In genomic region chr14:121912501-121912900, GRCm38 (mm10) we compare ENCODE assay signal across 15 mouse cellular contexts. TPM values are rescaled to one million over a fixed set of nuclear protein-coding genes. Genes with fewer than 3 reads are reported as not detected.
DNase-seq lines count a peak whose midpoint lies in the region; TF ChIP-seq lines count a peak whose summit lies in the region.
"Had no signal": no experiment of that assay in that cellular context is flagged by ENCODE, and none has a peak within 500 bp of the region (broad histone marks: within the 10 kb centered on the region; RNA-seq: fewer than 3 reads in every experiment).

No protein-coding gene starts in this region.

- no peak overlapping the region for H3K27ac ChIP-seq in left cerebral cortex, adult 2 months

- no peak overlapping the region for H3K4me3 ChIP-seq in left cerebral cortex, adult 2 months

- intact Hi-C loops in left cerebral cortex, adult 2 months (cut with DNase I), result no loop called here

- TF ChIP-seq CTCF in left cerebral cortex, adult 2 months (IDR thresholded peaks at IDR 0.05), result no peak

- DNase-seq in T-cell, adult 2 months (ENCODE audit: low spot score), result peak; percentile 46
- peak; percentile 63 to 77 for DNase-seq in natural killer cell, adult 2 months (ENCODE audit: low spot score in 2 of 2)
- DNase-seq in left cerebral cortex, adult 2 months (ENCODE audit: extremely low spot score in 1 of 2, low spot score in 2 of 2), result no peak
- DNase-seq in thymus, postnatal 25 days, result no peak
- DNase-seq: adrenal gland, adult 2 months; adrenal gland, adult 8-10 months; adrenal gland, postnatal 10 days; adrenal gland, postnatal 14 days; adrenal gland, postnatal 25 days; adrenal gland, postnatal 36 days; B cell, adult 2 months; cerebellum, adult 11 months; cerebellum, adult 11-12 months; cerebellum, adult 18-20 months; cerebellum, adult 2 months had no signal

RNA-seq across cellular contexts. Expression of gene Gpr18, which starts 3.1 kb away (rescaled TPM):
- not detected for total RNA-seq in left cerebral cortex, adult 2 months (2021)

RNA-seq across cellular contexts. Expression of gene Ubac2, which starts 34.1 kb away (rescaled TPM):
- total RNA-seq in left cerebral cortex, adult 2 months (2021), result 10 to 100 TPM; 34.0 to 36.9 TPM

RNA-seq across cellular contexts. Expression of gene Gpr183, which starts 52.5 kb away (rescaled TPM):
- under 1 TPM; 0.44 to 0.66 TPM for total RNA-seq in left cerebral cortex, adult 2 months (2021)

Comparison
In these comparisons a context has a peak if more than half of its experiments do, and no peak if none do; other contexts are left out.
1. DNase-seq: peak in T-cell, adult 2 months (single experiment) and natural killer cell, adult 2 months (2 of 2); none in left cerebral cortex, adult 2 months (0 of 2) and thymus, postnatal 25 days (single experiment).